Mouse (Mus musculus): ENCODE measurements around the gene Foxo3. TPM values are rescaled to one million over a fixed set of nuclear protein-coding genes. Genes with fewer than 3 reads are reported as not detected.

The Foxo3 gene
- total RNA-seq, 1 experiment from 2014 or later, result 57.6 TPM

- peak; percentile 71 for ATAC-seq (replicated peaks; ENCODE audit: low read depth, poor library complexity, severe bottlenecking)
These were observed 131.8 kb downstream of the Foxo3 start for GRCm38 (mm10) chr10:42144788-42145187.

GRCm38 (mm10) chr10:42144176-42144575 lies 132.4 kb downstream of the Foxo3 start:
- no peak for ATAC-seq (replicated peaks; ENCODE audit: low read depth, poor library complexity, severe bottlenecking)

DNA sequence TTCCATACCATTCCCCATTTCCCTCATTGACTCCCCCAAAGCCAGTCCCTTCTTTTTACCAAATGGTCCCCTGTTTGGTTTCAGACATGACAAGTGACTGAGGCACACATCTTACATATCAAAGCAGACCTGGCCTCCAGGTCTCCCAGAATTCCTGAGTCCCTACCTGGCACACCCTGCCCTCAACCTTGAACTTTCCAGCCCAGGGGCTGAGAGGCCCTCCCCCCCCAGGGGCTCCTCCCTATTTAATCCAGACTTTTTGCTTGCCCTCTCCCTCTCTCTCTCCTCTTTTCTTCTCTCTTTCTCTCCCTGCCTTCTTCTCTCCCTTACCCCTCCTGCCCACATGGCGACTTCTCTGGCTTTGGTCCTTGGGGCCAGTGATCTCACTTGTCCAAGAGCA lies 133.8 kb downstream of the Foxo3 start:
- ATAC-seq (replicated peaks; ENCODE audit: low read depth, poor library complexity, severe bottlenecking), result no peak

DNA sequence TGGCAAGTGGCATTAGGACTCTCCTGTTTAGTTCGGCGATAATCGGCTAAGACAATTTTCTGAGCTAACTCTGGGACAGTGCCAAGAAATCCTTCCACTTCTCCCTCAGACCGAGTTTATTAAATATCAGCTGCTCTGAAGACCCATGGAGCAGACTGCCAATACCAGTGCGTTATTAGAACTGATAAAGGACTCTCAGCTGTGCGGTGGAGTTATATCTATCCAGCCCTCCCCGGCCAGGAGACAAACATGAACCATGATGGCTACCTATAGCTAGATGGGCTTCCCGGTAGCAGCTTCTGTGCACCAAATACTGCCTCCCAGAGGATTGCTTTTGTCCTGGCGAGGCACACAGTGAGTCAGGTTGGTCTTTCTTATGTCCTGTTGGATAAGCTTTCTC lies 134.5 kb downstream of the Foxo3 start:
- no peak for ATAC-seq (replicated peaks; ENCODE audit: low read depth, poor library complexity, severe bottlenecking)

DNA sequence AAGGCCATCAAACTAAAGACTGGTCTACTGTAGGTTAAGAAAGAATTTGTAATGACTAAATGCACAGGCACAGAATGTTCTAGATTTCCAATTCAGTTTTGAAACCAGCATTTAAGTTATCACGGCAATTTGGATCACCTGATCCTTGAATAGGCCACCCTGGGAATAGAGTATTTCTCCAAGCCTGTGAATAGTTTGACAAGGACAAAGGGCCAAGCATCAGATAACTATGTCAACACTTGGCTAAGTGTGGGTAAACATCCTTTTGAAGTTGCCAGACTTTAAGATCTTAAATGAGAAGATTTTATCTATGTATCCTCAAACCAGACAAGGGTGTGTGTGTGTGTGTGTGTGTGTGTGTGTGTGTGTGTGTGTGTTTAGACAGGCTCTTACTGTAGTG lies 136.8 kb downstream of the Foxo3 start:
- no peak for ATAC-seq (replicated peaks; ENCODE audit: low read depth, poor library complexity, severe bottlenecking)

- no peak for ATAC-seq (replicated peaks; ENCODE audit: low read depth, poor library complexity, severe bottlenecking)
These were observed 141.5 kb downstream of the Foxo3 start for GRCm38 (mm10) chr10:42134759-42135702.

Other genes with a start within 250 kb of the Foxo3 start
- gene Afg1l, start 201.8 kb upstream of the Foxo3 start, total RNA-seq (2017), result 4.9 and 5.5 TPM in 2 replicates
- 94.6 and 119 TPM in 2 replicates for gene Snx3, start 225.3 kb upstream of the Foxo3 start, total RNA-seq (2017)

Measured in common myeloid progenitor, adult 5-6 weeks (primary cell).